Mouse (Mus musculus) cerebellum, adult 11 months (tissue): ENCODE data around the gene Slc5a2.

ENCODE experiments used
- DNase-seq: peaks from one replicate; pipeline ENCODE4 v3.0.0; 2022

Slc5a2 gene

DNA sequence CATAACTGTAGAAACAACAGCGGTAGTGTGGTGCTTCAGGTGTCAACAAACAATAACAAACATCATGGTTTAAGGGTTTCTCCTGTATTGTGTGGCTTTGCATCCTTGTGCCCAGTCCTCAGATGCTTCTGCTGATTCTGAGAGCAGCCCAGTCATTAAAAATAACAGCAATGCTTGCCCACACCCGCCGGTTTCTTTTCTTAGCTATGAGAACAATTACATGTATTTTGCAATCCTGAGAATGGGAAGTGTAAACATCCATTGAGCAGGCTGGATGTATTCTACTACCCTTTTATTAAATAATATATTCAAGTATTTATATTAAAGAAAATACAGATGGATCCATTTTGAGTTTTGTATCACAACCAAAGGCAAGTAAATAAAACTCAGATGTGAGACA is 36.7 kb downstream of the Slc5a2 start:
- no peak for DNase-seq

DNA sequence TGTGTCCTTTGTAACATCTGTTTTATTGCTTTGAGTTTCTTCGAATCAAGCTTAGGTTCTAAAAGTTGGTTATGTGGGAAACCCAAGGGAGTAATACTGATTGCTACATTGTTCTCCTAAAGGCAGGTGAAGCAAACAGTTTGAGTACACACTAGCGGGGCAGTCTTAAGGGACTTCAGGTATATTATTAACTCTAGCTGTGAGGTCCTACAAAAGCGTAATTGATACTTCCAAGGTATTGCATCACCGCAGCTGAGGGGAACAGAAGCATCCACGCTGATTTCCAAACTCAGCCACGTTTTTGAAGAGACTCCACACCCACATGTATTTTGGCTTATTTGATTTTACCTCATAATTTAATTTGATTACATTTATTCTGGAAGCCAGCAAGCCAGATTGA is 38.7 kb downstream of the Slc5a2 start:
- no peak for DNase-seq

DNA sequence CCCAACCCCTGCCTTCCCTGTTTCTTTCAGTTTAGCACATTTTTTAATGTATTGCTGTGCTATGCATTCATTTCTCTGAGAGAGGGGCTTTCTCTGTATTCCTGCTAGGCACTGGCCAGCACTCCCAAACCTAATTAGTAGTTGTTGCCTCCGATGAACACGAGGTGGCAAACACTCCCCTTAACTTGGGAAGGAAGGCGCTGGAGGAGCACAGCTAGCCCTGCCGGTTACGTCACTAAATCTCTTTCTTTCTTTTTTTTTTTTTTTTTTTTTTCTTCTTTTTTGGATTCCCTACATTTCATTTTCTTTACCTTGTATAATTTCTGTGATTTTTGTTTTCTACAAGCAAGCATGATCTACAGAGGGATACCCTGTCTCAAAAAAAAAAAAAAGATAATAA is 39.5 kb downstream of the Slc5a2 start:
- no peak for DNase-seq

DNA sequence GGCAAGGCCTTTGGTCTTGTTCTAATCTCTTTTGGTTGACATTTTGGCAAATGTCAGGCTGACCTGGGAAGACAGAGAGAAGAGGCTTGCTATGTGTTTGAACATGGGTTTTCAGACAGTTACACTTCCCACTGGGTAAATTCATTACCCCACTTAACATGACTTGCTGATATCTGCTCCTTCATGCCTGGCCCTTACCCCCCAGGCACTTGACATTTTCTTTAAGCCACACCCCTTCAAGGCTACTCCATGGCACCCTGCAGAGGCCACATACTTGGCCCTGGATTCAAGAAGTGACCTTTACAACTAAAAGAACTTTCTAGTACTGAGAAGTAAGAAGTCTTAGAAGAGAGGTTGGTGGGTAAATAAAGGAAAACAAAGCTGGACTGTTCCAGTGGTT is 42.4 kb downstream of the Slc5a2 start:
- no peak for DNase-seq

DNA sequence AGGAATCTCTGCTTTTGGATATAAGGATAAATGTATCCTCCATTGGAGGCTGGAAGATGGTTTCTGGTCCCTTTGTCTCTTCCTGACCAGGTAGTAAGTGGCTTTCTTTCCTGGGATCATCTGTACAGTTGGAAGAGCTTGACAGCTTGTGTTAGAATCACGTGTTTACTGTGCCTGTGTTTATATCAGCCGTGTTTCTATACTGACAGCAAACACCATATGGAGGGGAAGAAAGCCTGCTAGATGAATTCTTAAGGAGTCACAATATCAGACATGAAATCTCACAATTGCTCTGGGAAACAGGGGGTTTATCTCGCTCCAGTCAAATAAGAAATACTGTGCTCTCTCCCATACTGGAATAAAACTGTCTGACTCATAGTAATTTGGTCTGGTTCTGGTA is 43.8 kb downstream of the Slc5a2 start:
- no peak for DNase-seq

DNA sequence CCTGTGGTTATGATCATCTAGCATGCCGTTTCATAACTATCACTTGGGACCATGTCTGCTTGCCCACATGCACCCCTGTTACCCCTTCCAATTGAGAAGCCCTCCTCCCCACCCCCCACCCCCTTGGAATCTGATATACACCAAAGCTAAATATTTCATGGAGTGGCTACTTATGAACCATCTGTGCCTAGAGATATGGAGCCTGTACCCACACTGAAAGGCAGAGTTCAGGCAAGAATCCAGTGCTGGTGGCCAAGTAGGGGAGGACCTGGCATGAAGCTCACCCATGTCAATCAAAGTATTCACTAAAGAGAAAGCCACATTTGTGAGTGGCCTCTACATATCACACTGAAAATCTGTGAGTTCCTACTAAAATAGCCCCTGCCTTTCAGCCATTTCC is 44.3 kb downstream of the Slc5a2 start:
- DNase-seq: no peak

DNA sequence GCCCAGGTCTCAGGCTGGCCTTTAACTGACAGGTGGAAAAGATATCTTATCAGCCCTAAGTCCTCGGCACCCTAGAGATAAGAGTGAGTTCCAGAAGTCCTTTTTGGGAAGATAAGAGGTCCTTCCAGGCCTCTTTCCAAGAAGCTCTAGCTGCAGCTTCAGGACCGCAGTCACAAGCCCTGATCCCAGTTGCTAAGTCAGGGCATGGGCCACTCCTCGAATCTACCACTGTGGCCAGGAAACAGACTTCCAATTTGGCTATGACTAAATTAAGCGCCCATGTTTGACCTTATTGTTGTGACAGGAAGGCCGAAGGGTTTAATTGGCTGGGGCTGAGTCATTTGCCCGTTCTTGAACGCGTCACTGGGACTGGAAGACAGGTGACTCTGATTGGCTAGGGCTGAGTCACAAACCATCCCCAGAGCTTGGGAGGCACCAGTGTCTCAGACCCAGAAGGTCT is 44.8 kb downstream of the Slc5a2 start:
- DNase-seq: no peak

DNA sequence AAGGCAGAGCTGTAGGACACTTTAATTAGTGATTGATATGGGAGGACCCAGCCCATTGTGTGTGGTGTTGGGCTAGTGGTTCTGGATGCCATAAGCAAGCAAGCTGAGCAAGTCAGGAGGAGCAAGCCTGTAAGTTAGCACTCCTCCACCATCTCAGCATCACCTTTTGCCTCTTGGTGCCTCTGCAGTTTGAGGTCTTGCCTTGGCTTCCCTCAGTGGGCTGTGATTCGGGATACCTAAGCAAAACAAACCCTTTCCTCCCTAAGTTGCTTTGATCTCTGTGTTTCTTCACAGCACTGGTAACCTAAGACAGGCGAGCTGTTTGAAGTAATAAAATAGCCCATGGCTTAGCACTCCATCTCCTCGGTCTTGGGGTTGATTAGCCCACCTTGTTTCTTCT is 45.8 kb downstream of the Slc5a2 start:
- DNase-seq: no peak

DNA sequence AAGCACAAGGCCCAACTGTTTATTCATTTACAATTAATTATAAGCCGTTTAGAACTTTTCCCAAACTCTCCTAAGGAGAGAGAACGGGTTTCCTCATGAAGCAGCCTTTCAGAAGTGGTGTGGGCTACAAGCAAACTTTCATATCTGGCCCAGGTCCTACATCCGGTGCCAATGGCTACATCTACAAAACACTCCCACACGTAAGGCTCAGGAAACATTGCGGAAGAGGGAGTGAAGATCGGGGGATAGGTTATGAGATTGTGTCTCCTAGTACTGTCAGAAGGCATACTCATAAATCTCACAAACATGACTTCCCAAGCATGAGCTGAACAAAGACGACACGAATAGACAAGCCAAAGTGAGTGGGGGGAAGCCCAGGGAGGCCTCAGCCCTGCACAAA is 46.4 kb downstream of the Slc5a2 start:
- no peak for DNase-seq

DNA sequence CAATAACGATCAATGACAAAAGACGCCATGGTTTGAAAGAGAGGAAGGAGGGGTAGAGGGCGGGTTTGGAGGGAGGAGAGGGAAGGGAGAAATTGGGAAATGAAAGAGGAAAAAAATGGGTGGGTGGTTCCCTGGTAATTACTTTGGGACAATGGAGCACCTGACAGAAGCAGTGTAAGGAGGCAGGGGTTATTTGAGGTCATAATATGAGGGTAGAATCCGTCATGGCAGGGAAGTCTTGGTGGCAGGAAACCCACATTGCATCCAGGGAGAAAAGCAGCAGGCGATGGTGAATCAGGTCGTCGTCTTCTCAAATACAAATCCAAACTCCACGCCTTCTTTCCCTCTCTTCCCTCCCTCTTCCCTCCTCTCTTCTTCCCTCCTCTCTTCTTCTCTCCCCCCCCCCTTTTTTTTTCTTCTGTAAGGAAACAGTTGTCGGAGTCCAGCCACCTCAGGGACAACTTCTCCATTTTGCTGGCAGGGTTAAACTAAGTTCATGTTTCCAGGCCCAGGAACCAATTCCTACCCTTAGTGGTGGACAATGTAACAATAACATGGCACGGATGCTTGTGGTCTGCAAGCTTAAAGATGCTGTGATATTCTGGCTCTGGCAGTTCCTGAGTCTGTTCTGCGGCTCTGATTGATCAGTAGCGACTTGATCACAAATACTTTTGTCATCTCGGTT is 47.1 kb downstream of the Slc5a2 start:
- DNase-seq: no peak

DNA sequence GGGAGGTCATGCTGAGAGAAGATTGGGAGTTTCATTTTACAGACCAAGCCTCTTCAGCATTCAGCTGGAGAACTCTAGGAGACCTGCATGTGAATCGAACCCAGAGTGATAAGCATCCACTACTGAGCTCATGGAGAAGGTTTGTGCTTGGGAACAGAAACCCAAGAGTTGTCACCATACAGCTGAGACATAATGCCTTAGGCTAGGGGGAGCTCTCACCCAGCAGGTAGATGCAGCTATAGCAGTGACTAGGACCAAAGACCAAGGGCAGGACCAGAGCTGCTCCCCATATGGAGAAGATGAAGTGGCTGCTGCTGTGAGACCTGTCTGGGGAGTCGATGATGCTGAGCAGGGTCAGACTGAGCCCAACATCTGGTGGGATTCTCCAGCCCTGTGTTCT is 48.1 kb downstream of the Slc5a2 start:
- DNase-seq: no peak

DNA sequence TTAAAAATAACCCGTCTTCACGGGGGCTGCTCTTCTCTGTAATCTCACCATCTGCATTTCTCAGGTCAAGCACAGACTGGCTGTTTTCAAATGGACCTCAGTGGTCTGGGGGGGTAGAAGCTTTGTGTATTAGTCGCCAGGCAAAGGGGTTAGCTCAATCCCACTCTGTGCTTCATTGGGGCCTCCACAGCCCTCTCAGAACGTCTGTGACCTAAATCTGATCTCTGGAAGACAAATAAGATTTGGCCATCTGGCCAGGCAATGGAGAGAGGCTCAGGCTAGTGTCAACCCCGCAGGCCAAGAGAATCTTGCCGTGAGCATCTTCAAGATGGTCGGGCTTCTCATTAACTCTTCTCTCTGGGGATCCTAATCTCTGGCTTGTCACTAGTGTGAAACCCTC is 49.0 kb downstream of the Slc5a2 start:
- no peak for DNase-seq

DNA sequence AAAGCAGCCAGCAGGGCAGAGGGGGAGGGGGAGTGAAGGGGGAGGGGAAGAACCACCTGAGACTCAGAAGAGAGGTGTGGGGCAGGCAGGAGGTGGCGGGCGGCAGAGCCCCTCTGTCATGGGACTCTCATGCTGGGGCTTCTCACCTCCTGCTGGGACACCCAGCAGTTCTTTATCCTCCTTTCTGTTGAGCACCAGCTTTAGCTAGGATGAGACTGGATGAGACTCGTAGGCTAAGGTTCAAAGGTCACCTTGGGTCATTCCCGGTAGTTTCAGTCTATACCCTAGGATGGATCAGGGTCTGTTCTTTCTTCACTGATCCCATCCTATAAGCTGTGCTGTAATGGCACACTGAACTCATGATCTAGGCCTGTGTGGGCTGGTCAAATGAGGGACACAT is 51.6 kb downstream of the Slc5a2 start:
- no peak for DNase-seq

DNA sequence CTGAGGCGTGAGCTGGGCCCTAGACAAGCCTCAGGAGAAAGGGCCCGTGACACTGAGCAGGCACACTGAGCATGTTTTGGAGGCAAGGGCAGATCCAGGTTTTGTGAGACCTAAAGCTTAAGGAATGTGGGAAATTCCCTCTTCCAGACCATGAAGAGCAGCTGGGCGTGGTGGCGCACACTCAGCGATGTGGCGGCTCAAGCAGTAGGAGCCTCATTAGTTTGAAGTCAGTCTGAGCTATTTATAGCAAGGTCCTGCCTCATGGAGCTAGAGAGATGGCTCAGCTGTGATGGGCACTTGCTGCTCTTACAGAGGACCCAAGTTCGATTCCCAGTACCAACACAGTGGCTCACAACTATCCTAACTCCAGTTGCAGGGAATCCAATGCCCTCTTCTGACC is 53.7 kb downstream of the Slc5a2 start:
- DNase-seq: no peak

DNA sequence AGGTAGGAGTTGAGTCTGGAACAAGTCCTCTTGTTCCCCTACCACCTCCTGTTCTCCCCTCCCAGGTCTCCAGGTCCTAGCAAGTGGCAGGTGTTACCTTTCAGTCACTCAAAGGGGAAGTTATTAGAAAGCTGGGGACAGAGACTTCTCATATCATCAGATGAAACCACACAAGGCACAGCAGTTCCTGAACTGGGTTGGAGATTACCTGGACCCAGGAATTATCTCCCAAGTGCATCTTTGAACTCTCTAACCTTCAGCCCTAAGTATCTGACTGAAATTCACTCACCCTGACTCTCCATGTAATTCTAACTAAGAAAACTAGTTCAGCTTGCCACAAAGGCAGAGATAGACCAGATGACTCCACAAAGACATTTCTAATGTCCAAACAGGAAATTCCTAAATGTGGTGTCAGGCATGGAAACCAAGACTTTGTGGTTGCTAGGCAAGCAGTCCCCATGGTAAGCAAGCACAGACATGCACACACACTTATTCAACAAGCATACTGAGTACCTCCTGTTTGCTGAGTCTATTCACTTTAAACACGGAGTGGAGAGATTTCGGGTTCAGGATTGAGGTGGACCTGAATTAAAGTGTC is 54.9 kb downstream of the Slc5a2 start:
- DNase-seq: no peak

DNA sequence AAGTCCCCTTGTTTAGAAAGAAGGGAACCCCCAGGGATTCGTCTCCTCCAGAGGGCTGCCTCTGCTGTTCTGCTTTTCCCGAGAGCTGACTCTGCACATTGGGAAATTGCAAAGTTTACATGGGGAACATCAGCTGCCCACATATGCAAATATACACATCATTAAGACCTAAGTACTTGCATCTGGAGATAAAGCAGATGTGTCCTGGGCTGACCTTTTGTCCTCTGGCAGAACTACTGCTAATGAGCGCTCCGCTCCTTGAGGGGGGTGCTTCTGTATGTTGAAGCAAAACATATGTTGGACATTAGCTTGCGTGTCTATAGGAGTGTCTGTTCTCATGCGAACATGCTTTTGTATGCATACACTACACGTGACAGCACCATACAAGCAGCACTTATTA is 55.8 kb downstream of the Slc5a2 start:
- DNase-seq: no peak
